8 mouse cellular contexts compared by ENCODE assay signal in the genomic region with DNA sequence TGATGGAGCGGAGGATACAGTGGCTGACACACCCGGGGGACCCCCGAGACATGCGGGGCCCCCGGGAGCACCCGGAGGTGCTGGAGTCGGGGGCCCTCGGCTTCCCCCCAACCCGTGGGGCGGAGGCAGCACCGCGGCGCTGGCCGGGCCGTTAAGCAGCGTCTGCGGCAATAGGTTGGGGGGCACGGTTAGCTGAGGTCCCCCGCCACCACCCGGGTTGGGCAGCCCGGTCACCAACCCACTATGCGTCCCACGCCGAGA. TPM values are rescaled to one million over a fixed set of nuclear protein-coding genes. Genes with fewer than 3 reads are reported as not detected.
DNase-seq lines count a peak whose midpoint lies in the region; ATAC-seq and TF ChIP-seq lines count a peak whose summit lies in the region.

No protein-coding gene starts in this region.

- peaks cover 56% of the 10 kb centered on the region for H3K4me1 ChIP-seq in heart, embryonic 15.5 days (replicated peaks)
- H3K4me1 ChIP-seq in ES-E14 (ENCODE audit: control insufficient read depth in 2 of 2, insufficient read depth in 2 of 2, low read length in 2 of 2, poor library complexity in 1 of 2), result peaks cover 11 to 13% of the 10 kb centered on the region in 2 experiments
- peaks cover 52% of the 10 kb centered on the region for H3K4me1 ChIP-seq in forebrain, embryonic 16.5 days (replicated peaks; ENCODE audit: control insufficient read depth, insufficient read depth, low read length)

- peak overlapping the region; percentile 94 for H3K9ac ChIP-seq in heart, embryonic 15.5 days
- peak overlapping the region; percentile 94 for H3K9ac ChIP-seq in ES-E14 (ENCODE audit: insufficient read depth, low read depth, low read length, poor library complexity, severe bottlenecking)
- H3K9ac ChIP-seq in forebrain, embryonic 16.5 days (replicated peaks; ENCODE audit: low read depth, low read length), result peak overlapping the region; percentile 100

- no peaks in the 10 kb centered on the region for H3K27me3 ChIP-seq in heart, embryonic 15.5 days
- H3K27me3 ChIP-seq in forebrain, embryonic 16.5 days (replicated peaks; ENCODE audit: control insufficient read depth, insufficient read depth, low read length), result no peaks in the 10 kb centered on the region

- no peak for DNase-seq in heart, adult 9 months (ENCODE audit: low spot score in 2 of 2)
- DNase-seq in ES-E14 (ENCODE audit: low read depth, low spot score), result no peak
- DNase-seq in embryo, embryonic 10 days (ENCODE audit: low spot score), result no peak
- DNase-seq in adipocyte (ENCODE audit: low spot score), result no peak

- H3K27ac ChIP-seq in heart, embryonic 15.5 days, result peak overlapping the region; percentile 100
- peak overlapping the region; percentile 96; the same call in 1 of the 2 replicates for H3K27ac ChIP-seq in ES-E14 (ENCODE audit: insufficient read depth, low read depth, low read length, poor library complexity, severe bottlenecking)
- peak overlapping the region; percentile 100 for H3K27ac ChIP-seq in forebrain, embryonic 16.5 days (ENCODE audit: low read length)
- peak overlapping the region; percentile 24; the same call in 1 of the 2 replicates for H3K27ac ChIP-seq in macrophage

- H3K79me2 ChIP-seq in macrophage (ENCODE audit: inconsistent target), result peaks cover 42% of the 10 kb centered on the region

- in situ Hi-C loops in ES-E14 (cut with MboI; ENCODE audit: low sequenced_read_pairs in 2 of 2, unreplicated experiment in 2 of 2), result no loop called here

- 1% methylated on average over 24 of the region's 24 CpGs for WGBS in heart, embryonic 15.5 days
- WGBS in forebrain, embryonic 16.5 days, result under 1% methylated on average over 18 of the region's 24 CpGs
- WGBS in macrophage (ENCODE audit: missing documents), result 2% methylated on average over 24 of the region's 24 CpGs

- no peaks in the 10 kb centered on the region for H3K9me3 ChIP-seq in heart, embryonic 15.5 days (replicated peaks)
- no peaks in the 10 kb centered on the region for H3K9me3 ChIP-seq in ES-E14 (ENCODE audit: control insufficient read depth, insufficient read depth, low read depth, low read length)
- H3K9me3 ChIP-seq in forebrain, embryonic 16.5 days (ENCODE audit: control insufficient read depth, low read length), result no peaks in the 10 kb centered on the region

- ATAC-seq in heart, embryonic 15.5 days (replicated peaks; ENCODE audit: insufficient number of reproducible peaks, insufficient read depth, low FRiP score, low read depth), result no peak
- no peak for ATAC-seq in forebrain, embryonic 16.5 days
- ATAC-seq in erythroid progenitor cell, adult 5-6 weeks (replicated peaks; ENCODE audit: low FRiP score, poor library complexity, severe bottlenecking), result no peak

- H3K36me3 ChIP-seq in heart, embryonic 15.5 days, result 0 out of 2 replicates have a peak, but pooled peaks cover 6% of the 10 kb centered on the region
- peaks cover 22% of the 10 kb centered on the region for H3K36me3 ChIP-seq in ES-E14 (ENCODE audit: control insufficient read depth, insufficient read depth, low read length, poor library complexity, severe bottlenecking)
- H3K36me3 ChIP-seq in forebrain, embryonic 16.5 days (ENCODE audit: control insufficient read depth, insufficient read depth), result no peaks in the 10 kb centered on the region
- H3K36me3 ChIP-seq in macrophage (ENCODE audit: inconsistent target), result no peaks in the 10 kb centered on the region

- peak overlapping the region; percentile 81 for H3K4me3 ChIP-seq in heart, embryonic 15.5 days
- H3K4me3 ChIP-seq in ES-E14 (ENCODE audit: insufficient read depth in 1 of 2, low read depth in 1 of 2, low read length in 2 of 2, poor library complexity in 1 of 2, severe bottlenecking in 1 of 2) (peak overlapping the region; percentile 87 to 89), macrophage (ENCODE audit: inconsistent target) (peak overlapping the region; percentile 45)
- peak overlapping the region; percentile 99 for H3K4me3 ChIP-seq in forebrain, embryonic 16.5 days (replicated peaks; ENCODE audit: low read length)

- H3K4me2 ChIP-seq in heart, embryonic 15.5 days, result peak overlapping the region; percentile 87
- peak overlapping the region; percentile 93 for H3K4me2 ChIP-seq in forebrain, embryonic 16.5 days (ENCODE audit: low read length)

TF ChIP-seq in ES-E14, 5 proteins besides CTCF, POLR2A, EP300 and RAD21:
- no peak for TF ChIP-seq MAFK (IDR thresholded peaks at IDR 0.05; ENCODE audit: insufficient read depth, low read depth, low read length)
- no peak for TF ChIP-seq HCFC1 (IDR thresholded peaks at IDR 0.05; ENCODE audit: borderline replicate concordance, insufficient read depth, low read length)
- no peak for TF ChIP-seq ZNF384 (IDR thresholded peaks at IDR 0.05; ENCODE audit: low read depth, low read length)
- no peak for TF ChIP-seq CHD2 (IDR thresholded peaks at IDR 0.05; ENCODE audit: low read depth, low read length)
- no peak for TF ChIP-seq ZC3H11A (IDR thresholded peaks at IDR 0.05; ENCODE audit: borderline replicate concordance, low read depth, low read length)
TF ChIP-seq in ES-E14: peak in this region for 0.

RNA-seq across cellular contexts. Expression of gene Irf2bpl, which starts 1.6 kb away (rescaled TPM):
- polyA plus RNA-seq in heart, embryonic 15.5 days (2015; fragmentation: Nextera tagmentation; extraction: Ambion mirVana), result 40.1 and 41.7 TPM in 2 replicates
- total RNA-seq in ES-E14 (2012; rRNA removed), result 39.5 and 43.2 TPM in 2 replicates
- 67.0 and 74.0 TPM in 2 replicates for polyA plus RNA-seq in forebrain, embryonic 16.5 days (2015; fragmentation: Nextera tagmentation; extraction: Ambion mirVana)
- total RNA-seq in macrophage (2018; cell fraction: chromatin; rRNA removed), result 10 to 100 TPM in 5 of 26 experiments, 1 to 10 TPM in 20, under 1 TPM in 1; 0.94 to 14.8 (median 5.9) TPM
- total RNA-seq in macrophage (2018; cell fraction: cytosol; rRNA removed), result 10 to 100 TPM in 24 of 26 experiments, 1 to 10 TPM in 2; 7.3 to 28.3 (median 21.4) TPM
- total RNA-seq in macrophage (2018; cell fraction: nucleus; rRNA removed), result 10 to 100 TPM in 24 of 26 experiments, 1 to 10 TPM in 2; 7.2 to 45.6 (median 16.6) TPM
- polyA plus RNA-seq in macrophage (2018), result 9.1 to 32.1 TPM (median 10.4 TPM) in 3 replicates
- total RNA-seq in erythroid progenitor cell, adult 5-6 weeks (2015; ENCODE audit: low replicate concordance), result 0.72 and 2.5 TPM in 2 replicates
- total RNA-seq in erythroid progenitor cell, adult 5-6 weeks (2017; ENCODE audit: low replicate concordance), result 0.53 and 1.5 TPM in 2 replicates

Comparison
In these comparisons a context has a peak if more than half of its experiments do, and no peak if none do; other contexts are left out.
1. H3K27ac ChIP-seq: peak in every context shown above with its lines; median percentile 100 in heart, embryonic 15.5 days; 100 in forebrain, embryonic 16.5 days; 96 in ES-E14; 24 in macrophage.
2. H3K4me3 ChIP-seq: peak in every context shown above with its lines; median percentile 99 in forebrain, embryonic 16.5 days; 88 in ES-E14; 81 in heart, embryonic 15.5 days; 45 in macrophage.